Mouse (Mus musculus): ENCODE measurements around the gene Podxl. TPM values are rescaled to one million over a fixed set of nuclear protein-coding genes. Genes with fewer than 3 reads are reported as not detected.
A peak's percentile ranks its signal among the peaks of the same experiment; 100 is the strongest.

Podxl gene
- polyA plus RNA-seq, 1 experiment from 2014 or later: 17.2 TPM

DNA sequence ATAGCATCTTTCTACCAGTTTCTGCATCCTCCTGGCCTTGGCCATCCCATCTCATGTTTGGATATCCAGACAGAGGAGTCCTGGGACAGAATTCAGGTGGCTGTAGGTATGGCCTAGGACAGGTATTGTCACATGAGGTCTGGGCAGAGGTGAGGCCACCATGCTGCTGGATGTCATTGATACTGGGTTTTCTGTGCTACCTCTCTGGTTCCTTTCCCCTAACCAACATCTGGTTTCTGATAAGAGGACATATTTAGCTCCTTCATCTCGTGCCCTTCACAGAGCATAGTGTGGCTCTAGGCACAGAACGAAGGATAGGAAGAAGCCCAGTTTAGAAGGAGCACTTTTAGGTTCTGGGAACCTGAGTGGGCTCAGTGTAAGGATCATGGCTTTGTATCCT lies 28.3 kb upstream of the Podxl start:
- no peaks in the 10 kb centered on the region for H3K36me3 ChIP-seq (replicated peaks)
- H3K4me3 ChIP-seq: no peak overlapping the region
- H3K4me1 ChIP-seq: peaks cover 30% of the 10 kb centered on the region
- no peaks in the 10 kb centered on the region for H3K27me3 ChIP-seq (ENCODE audit: poor library complexity, severe bottlenecking)
- DNase-seq (ENCODE audit: extremely low spot score, low spot score): no peak
- no peaks in the 10 kb centered on the region for H3K9me3 ChIP-seq
- H3K27ac ChIP-seq: peak overlapping the region; percentile 31; the same call in 1 of the 2 replicates
- WGBS: 84% methylated on average over 2 of the region's 2 CpGs

DNA sequence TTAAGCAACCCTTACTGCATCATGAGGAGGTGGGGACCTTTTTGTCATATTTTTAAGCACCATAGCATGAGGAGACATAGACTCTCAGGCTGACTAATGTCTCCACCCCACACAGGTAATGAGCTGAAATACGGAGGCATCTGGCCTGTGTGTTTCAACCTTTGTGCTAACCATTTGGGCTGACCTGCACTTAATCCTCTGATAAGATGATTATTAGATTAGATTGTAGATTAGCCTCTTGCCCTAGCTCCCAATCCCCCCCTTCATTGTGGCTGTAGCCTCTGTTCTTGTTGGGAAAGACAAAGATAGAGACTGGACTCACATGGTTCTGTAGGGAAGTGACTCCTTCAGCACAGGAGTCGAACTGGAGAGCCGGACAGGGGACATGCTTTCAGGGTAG lies 27.9 kb upstream of the Podxl start:
- H3K27ac ChIP-seq: 0 out of 2 replicates have a peak overlapping the region, but pooled peaks have one; percentile 31
- WGBS: 79% methylated on average over 3 of the region's 3 CpGs
- H3K9me3 ChIP-seq: no peaks in the 10 kb centered on the region
- H3K4me1 ChIP-seq: peaks cover 26% of the 10 kb centered on the region
- H3K4me3 ChIP-seq: no peak overlapping the region
- DNase-seq (ENCODE audit: extremely low spot score, low spot score): no peak
- H3K36me3 ChIP-seq (replicated peaks): no peaks in the 10 kb centered on the region
- H3K27me3 ChIP-seq (ENCODE audit: poor library complexity, severe bottlenecking): no peaks in the 10 kb centered on the region

DNA sequence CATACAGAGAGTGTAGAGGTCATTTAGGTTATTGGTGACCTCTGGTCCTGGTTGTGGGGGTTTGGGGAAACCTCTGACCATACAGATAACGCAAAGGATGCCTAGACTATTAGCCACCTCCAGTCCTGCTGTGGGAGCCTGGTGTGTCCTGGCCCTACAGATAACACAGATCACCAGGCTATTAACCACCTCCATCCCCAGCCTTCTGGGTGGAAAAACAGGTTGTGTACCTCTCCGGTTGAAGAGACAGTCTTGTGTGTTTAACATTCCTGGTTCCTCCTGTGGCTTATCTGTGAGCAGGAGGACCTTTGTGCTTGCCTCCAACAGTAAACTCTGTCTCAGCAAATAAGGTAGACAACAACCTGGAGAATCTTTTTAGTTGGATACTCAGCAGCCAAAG lies 27.0 kb upstream of the Podxl start:
- 83% methylated on average over 2 of the region's 2 CpGs for WGBS

DNA sequence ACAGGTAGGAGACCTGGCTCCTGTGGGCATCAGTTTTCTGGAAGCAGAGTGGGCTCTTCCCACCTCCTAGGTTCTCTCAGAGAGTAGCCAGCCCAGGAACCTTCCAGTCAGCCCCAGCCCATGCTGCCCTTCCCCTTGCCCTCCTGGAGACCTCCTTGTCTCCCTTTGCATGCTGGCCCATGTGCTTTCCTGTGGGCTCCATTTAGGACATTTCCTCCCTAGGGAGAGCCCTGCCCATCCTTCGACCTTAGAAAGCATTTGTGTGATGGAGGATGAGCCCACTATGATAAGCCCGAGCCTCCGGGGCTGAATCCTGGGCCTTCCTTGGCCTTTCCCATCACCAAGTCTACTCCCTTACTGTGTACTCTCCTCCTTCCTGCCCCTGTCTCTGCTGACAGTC lies 25.5 kb upstream of the Podxl start:
- 76% methylated on average over 3 of the region's 3 CpGs for whole genome bisulfite sequencing
- Histone ChIP-seq H3K9me3 (no peaks in the 10 kb centered on the region), H3K4me1 (peaks cover 16% of the 10 kb centered on the region), H3K36me3 (replicated peaks) (no peaks in the 10 kb centered on the region), H3K27me3 (ENCODE audit: poor library complexity, severe bottlenecking) (no peaks in the 10 kb centered on the region), H3K27ac (no peak overlapping the region), H3K4me3 (no peak overlapping the region)
- DNase-seq (ENCODE audit: extremely low spot score, low spot score): no peak

More for the DNA sequence above, 27.0 kb upstream of the Podxl start:
- H3K36me3 ChIP-seq (replicated peaks): no peaks in the 10 kb centered on the region
- H3K27ac ChIP-seq: no peak overlapping the region
- peaks cover 18% of the 10 kb centered on the region for H3K4me1 ChIP-seq
- no peak overlapping the region for H3K4me3 ChIP-seq
- no peaks in the 10 kb centered on the region for H3K27me3 ChIP-seq (ENCODE audit: poor library complexity, severe bottlenecking)
- H3K9me3 ChIP-seq: no peaks in the 10 kb centered on the region
- no peak for DNase-seq (ENCODE audit: extremely low spot score, low spot score)

DNA sequence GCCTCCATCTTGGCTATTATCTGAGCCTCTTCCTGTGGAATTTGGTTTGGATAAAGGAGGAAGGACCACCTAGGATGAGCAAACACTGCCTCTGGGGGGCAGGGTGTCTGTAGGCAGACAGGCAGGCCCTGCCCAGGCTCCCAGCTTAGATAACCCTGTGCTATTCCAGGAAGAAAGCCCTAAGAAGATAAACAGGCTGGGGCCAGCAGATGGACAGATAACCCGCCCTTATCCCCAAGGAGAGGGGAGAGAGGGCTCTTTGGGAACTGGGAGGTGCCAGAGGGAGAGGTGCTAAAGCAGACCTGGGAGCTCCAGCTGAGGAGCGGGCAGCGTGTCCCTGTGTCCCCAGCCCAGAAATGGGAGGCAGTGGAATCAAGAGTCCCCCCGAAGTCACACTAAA lies 23.9 kb upstream of the Podxl start:
- no peaks in the 10 kb centered on the region for H3K9me3 ChIP-seq
- H3K27me3 ChIP-seq (ENCODE audit: poor library complexity, severe bottlenecking): no peaks in the 10 kb centered on the region
- H3K36me3 ChIP-seq (replicated peaks): no peaks in the 10 kb centered on the region
- no peak for DNase-seq (ENCODE audit: extremely low spot score, low spot score)
- peaks cover 14% of the 10 kb centered on the region for H3K4me1 ChIP-seq
- WGBS: 63% methylated on average over 4 of the region's 4 CpGs
- peak overlapping the region; percentile 52 for H3K27ac ChIP-seq
- no peak overlapping the region for H3K4me3 ChIP-seq

DNA sequence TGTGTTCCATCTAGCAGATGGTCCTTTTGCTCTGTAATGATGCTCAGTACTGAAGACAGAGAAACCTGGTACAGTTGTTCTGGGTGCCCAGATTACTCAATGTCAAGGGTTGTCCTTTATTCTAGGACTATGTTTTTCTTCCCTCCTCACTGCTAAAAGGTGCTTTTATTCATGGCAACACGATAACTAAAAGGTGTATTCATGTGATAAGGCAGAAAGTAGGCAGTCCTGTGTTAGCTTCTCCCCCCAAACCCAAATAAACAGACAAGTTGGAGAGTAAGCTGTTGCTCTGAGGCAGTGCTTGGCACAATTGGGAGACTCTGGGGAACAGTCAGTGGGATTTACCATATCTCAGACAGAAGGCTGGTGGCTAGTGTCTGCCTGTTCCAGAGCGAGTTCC lies 22.3 kb upstream of the Podxl start:
- 0 out of 2 replicates have a peak overlapping the region, but pooled peaks have one; percentile 3 for H3K27ac ChIP-seq
- H3K9me3 ChIP-seq: no peaks in the 10 kb centered on the region
- peaks cover 6% of the 10 kb centered on the region for H3K4me1 ChIP-seq
- no peaks in the 10 kb centered on the region for H3K27me3 ChIP-seq (ENCODE audit: poor library complexity, severe bottlenecking)
- 92% methylated on average over 2 of the region's 2 CpGs for WGBS
- no peak for DNase-seq (ENCODE audit: extremely low spot score, low spot score)
- H3K4me3 ChIP-seq: no peak overlapping the region
- H3K36me3 ChIP-seq (replicated peaks): no peaks in the 10 kb centered on the region

DNA sequence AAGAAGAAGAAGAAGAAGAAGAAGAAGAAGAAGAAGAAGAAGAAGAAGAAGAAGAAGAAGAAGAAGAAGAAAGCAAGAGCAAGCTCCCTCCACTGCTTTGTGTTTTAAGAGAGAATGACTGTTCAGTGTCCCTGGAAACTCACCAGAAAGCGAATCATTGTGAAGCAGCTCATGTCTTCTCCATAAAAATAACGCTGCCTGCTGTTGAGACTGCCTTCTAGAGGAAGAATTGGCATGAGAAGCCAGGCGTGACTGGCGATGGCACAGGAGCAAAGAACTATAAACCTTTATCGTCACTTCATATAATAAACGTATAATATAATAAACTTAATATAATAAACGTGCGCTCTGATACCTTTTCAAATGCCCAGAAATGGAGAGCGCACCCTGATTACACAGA lies 12.4 kb upstream of the Podxl start:
- H3K27me3 ChIP-seq (ENCODE audit: poor library complexity, severe bottlenecking): no peaks in the 10 kb centered on the region
- peaks cover 4% of the 10 kb centered on the region; the same call in 1 of the 2 replicates for H3K9me3 ChIP-seq
- no peaks in the 10 kb centered on the region for H3K36me3 ChIP-seq (replicated peaks)
- no peak overlapping the region for H3K4me3 ChIP-seq
- H3K27ac ChIP-seq: no peak overlapping the region
- H3K4me1 ChIP-seq: 0 out of 2 replicates have a peak, but pooled peaks cover 2% of the 10 kb centered on the region
- no peak for DNase-seq (ENCODE audit: extremely low spot score, low spot score)
- WGBS: 92% methylated on average over 9 of the region's 9 CpGs

DNA sequence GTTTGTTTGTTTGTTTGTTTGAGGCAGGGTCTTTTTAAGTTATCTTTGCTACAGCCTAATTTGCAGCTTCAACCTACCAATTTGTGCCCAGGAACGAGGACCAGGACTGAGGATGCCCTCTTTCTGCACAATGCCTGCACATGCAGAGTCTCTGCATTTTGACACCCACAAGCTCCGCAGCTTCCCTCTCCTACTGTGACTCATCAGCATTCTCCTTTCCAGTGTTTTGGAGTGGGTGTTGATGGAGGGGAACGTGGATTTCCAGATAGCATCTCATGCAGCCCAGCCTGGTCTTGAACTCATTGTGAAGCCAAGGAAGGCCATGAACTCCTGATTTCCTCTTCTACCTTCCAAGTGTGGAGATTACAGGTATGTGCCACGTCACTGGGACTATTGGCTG lies 11.3 kb upstream of the Podxl start:
- peaks cover 4% of the 10 kb centered on the region; the same call in 1 of the 2 replicates for H3K9me3 ChIP-seq
- H3K27me3 ChIP-seq (ENCODE audit: poor library complexity, severe bottlenecking): no peaks in the 10 kb centered on the region
- H3K4me1 ChIP-seq: 0 out of 2 replicates have a peak, but pooled peaks cover 2% of the 10 kb centered on the region
- no peak overlapping the region for H3K27ac ChIP-seq
- DNase-seq (ENCODE audit: extremely low spot score, low spot score): no peak
- no peak overlapping the region for H3K4me3 ChIP-seq
- H3K36me3 ChIP-seq (replicated peaks): no peaks in the 10 kb centered on the region
- 79% methylated on average over 4 of the region's 4 CpGs for WGBS

DNA sequence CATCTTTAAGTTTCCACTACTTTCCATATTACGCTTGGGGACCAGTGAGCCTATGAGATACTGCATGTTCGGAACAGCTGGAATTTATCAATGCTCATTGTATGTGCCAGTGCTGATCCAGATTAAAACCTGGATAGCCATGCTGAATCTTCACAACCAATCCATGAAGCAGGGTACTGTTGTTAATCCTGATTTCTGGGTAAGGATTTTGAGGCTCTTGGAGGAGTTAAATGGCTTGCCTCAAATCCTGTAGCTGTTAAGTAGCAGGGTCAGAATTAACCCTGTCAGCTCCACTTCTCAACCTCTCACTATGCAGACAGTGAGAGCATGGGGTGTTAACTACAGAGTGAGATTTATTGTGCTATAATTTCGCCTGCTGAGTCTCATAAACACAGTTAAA lies 7.7 kb upstream of the Podxl start:
- Histone ChIP-seq H3K9me3 (no peaks in the 10 kb centered on the region), H3K36me3 (replicated peaks) (no peaks in the 10 kb centered on the region), H3K27ac (no peak overlapping the region), H3K27me3 (ENCODE audit: poor library complexity, severe bottlenecking) (peaks cover 27% of the 10 kb centered on the region), H3K4me3 (no peak overlapping the region), H3K4me1 (peaks cover 15% of the 10 kb centered on the region)
- 70% methylated on average over 3 of the region's 3 CpGs for WGBS
- DNase-seq (ENCODE audit: extremely low spot score, low spot score): no peak

DNA sequence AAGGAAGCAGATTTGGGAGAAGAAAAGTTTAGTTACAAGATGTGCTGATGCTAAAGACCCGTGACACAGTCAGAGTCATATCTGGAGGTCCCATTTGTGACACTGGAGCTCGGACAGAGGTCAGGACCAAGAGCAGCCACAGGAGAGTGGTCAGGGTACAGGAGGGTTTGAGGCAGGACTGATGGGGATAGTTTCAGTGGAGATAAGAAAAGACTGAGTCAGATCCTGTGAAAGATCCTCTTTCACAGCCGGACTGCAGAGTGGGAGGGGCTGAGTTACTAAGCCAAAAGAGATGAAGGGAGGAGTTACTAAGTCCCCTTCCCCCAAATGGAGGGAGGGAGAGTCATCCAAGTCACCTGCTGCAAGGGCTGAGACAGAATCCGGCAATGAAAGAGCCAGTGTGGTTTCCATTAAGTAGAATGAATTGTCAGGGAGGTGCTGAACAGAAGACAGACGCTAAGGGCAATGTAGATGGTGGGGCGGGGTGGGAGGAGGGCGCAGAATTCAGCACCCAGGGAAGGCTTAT lies 4.4 kb upstream of the Podxl start:
- no peak for DNase-seq (ENCODE audit: extremely low spot score, low spot score)
- Histone ChIP-seq H3K27me3 (ENCODE audit: poor library complexity, severe bottlenecking) (peaks cover 57% of the 10 kb centered on the region), H3K36me3 (replicated peaks) (no peaks in the 10 kb centered on the region), H3K4me1 (peaks cover 37% of the 10 kb centered on the region), H3K9me3 (no peaks in the 10 kb centered on the region), H3K27ac (no peak overlapping the region), H3K4me3 (no peak overlapping the region)
- WGBS: 14% methylated on average over 7 of the region's 7 CpGs

DNA sequence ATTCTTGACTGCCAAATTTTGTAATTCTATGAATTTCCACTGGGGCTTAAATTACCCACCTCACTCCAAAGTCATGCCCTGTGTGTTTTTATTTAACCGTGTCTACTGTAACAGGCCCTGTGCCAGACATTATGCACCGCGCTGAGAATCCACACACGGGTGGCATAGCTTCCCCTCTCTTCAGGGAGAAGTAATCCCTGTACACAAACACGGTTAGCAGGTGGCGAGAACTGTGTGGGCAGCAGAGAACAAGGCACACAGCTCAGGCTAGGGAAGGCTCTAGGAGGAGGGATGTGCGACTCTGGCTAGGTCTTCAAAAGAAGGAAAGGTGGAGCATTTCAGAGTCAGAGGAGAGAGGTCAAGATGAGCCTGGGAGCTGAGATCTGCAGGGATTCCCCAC lies 3.4 kb upstream of the Podxl start:
- 32% methylated on average over 7 of the region's 7 CpGs for WGBS
- peaks cover 66% of the 10 kb centered on the region for H3K27me3 ChIP-seq (ENCODE audit: poor library complexity, severe bottlenecking)
- no peak for DNase-seq (ENCODE audit: extremely low spot score, low spot score)
- H3K27ac ChIP-seq: no peak overlapping the region
- no peaks in the 10 kb centered on the region for H3K9me3 ChIP-seq
- no peak overlapping the region for H3K4me3 ChIP-seq
- no peaks in the 10 kb centered on the region for H3K36me3 ChIP-seq (replicated peaks)
- peaks cover 47% of the 10 kb centered on the region for H3K4me1 ChIP-seq

DNA sequence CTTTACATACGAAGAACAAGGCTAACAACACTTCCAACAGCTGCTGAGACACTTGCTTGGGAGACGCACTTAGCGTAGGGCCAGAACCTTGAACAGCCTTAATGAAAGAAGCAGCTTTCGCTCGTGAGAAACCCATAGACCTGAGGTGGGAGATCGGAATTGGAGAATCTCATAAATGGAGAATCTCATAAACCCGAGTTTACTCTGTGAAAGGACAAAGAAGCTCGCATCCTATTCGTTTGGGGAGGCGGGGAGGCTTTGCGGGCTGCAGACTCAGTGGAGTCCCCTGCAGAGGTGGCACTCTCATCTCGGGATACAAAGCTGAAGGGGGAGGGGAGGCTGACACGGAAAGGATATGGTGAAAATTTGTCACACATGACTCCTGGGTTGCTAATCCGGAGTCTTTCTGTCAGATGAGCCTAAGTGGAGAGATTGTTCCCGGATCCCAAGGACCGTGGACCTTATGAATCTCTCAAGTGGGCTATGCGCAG lies 1.2 kb upstream of the Podxl start:
- Histone ChIP-seq H3K4me1 (peaks cover 67% of the 10 kb centered on the region), H3K4me3 (peak overlapping the region; percentile 77), H3K36me3 (replicated peaks) (no peaks in the 10 kb centered on the region), H3K27me3 (ENCODE audit: poor library complexity, severe bottlenecking) (peaks cover 89% of the 10 kb centered on the region), H3K9me3 (no peaks in the 10 kb centered on the region), H3K27ac (peak overlapping the region; percentile 91)
- DNase-seq (ENCODE audit: extremely low spot score, low spot score): peak; percentile 55
- WGBS: under 1% methylated on average over 17 of the region's 17 CpGs

DNA sequence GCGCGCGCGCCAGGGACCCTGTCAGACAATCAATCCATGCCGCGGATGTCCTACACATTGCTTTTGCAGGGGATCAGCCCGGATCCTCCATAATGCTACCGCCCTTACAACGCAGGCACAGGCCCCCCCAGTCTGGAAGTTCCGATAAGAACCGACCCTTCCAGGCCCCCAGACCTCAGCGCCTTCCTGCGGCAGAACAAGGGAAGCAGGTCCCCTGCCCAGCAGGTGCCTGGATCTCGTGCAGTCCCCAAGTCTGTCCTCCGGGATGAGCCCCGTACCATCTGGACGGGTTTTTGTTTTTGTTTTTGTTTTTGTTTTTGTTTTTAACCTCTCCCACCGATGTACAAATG lies 376 bp upstream of the Podxl start:
- whole genome bisulfite sequencing: 0% methylated on average over 18 of the region's 18 CpGs
- peaks cover 84% of the 10 kb centered on the region for H3K27me3 ChIP-seq (ENCODE audit: poor library complexity, severe bottlenecking)
- H3K4me3 ChIP-seq: peak overlapping the region; percentile 77
- DNase-seq (ENCODE audit: extremely low spot score, low spot score): no peak
- H3K36me3 ChIP-seq (replicated peaks): no peaks in the 10 kb centered on the region
- no peaks in the 10 kb centered on the region for H3K9me3 ChIP-seq
- peak overlapping the region; percentile 91 for H3K27ac ChIP-seq
- peaks cover 72% of the 10 kb centered on the region for H3K4me1 ChIP-seq
